Mouse (Mus musculus): ENCODE results near the gene Zfp277. TPM values are rescaled to one million over a fixed set of nuclear protein-coding genes. Genes with fewer than 3 reads are reported as not detected.
A peak's percentile ranks its signal among the peaks of the same experiment; 100 is the strongest.

Zfp277 gene
- polyA plus RNA-seq, 1 experiment from 2014 or later, result 29.3 TPM

GRCm38 (mm10) chr12:40446450-40447381, 1.0 kb upstream of the Zfp277 start:
- Histone ChIP-seq H3K27ac (ENCODE audit: low read length) (peak overlapping the region; percentile 70), H3K4me1 (ENCODE audit: control insufficient read depth, insufficient read depth, low read length) (peaks cover 18% of the 10 kb centered on the region), H3K36me3 (ENCODE audit: control insufficient read depth, insufficient read depth, low read length) (no peaks in the 10 kb centered on the region), H3K4me2 (ENCODE audit: low read depth, low read length) (peak overlapping the region; percentile 95), H3K9ac (ENCODE audit: low read depth, low read length) (peak overlapping the region; percentile 84), H3K9me3 (ENCODE audit: control insufficient read depth, low read length) (no peaks in the 10 kb centered on the region), H3K4me3 (ENCODE audit: low read length) (peak overlapping the region; percentile 83), H3K27me3 (replicated peaks; ENCODE audit: control insufficient read depth, insufficient read depth, low read length) (no peaks in the 10 kb centered on the region)
- 0% methylated on average over 44 of the region's 44 CpGs for WGBS
- peak; percentile 1; the same call in 1 of the 2 replicates for ATAC-seq

GRCm38 (mm10) chr12:40445206-40445605, 496 bp downstream of the Zfp277 start:
- Histone ChIP-seq H3K27me3 (replicated peaks; ENCODE audit: control insufficient read depth, insufficient read depth, low read length) (no peaks in the 10 kb centered on the region), H3K27ac (ENCODE audit: low read length) (no peak overlapping the region), H3K4me2 (ENCODE audit: low read depth, low read length) (peak overlapping the region; percentile 90), H3K36me3 (ENCODE audit: control insufficient read depth, insufficient read depth, low read length) (no peaks in the 10 kb centered on the region), H3K9ac (ENCODE audit: low read depth, low read length) (peak overlapping the region; percentile 75), H3K4me3 (ENCODE audit: low read length) (peak overlapping the region; percentile 83), H3K9me3 (ENCODE audit: control insufficient read depth, low read length) (no peaks in the 10 kb centered on the region), H3K4me1 (ENCODE audit: control insufficient read depth, insufficient read depth, low read length) (peaks cover 18% of the 10 kb centered on the region)
- WGBS, result under 1% methylated on average over 16 of the region's 16 CpGs
- ATAC-seq, result peak; percentile 62

GRCm38 (mm10) chr12:40438049-40438448, 7.7 kb downstream of the Zfp277 start:
- Histone ChIP-seq H3K9ac (ENCODE audit: low read depth, low read length) (no peak overlapping the region), H3K4me1 (ENCODE audit: control insufficient read depth, insufficient read depth, low read length) (peaks cover 3% of the 10 kb centered on the region; the same call in 1 of the 2 replicates), H3K9me3 (ENCODE audit: control insufficient read depth, low read length) (no peaks in the 10 kb centered on the region), H3K27ac (ENCODE audit: low read length) (no peak overlapping the region), H3K4me2 (ENCODE audit: low read depth, low read length) (no peak overlapping the region), H3K27me3 (replicated peaks; ENCODE audit: control insufficient read depth, insufficient read depth, low read length) (no peaks in the 10 kb centered on the region), H3K36me3 (ENCODE audit: control insufficient read depth, insufficient read depth, low read length) (no peaks in the 10 kb centered on the region), H3K4me3 (ENCODE audit: low read length) (no peak overlapping the region)
- ATAC-seq, result no peak
- 41% methylated on average over 2 of the region's 2 CpGs for WGBS

GRCm38 (mm10) chr12:40434101-40434500, 11.6 kb downstream of the Zfp277 start:
- Histone ChIP-seq H3K36me3 (ENCODE audit: control insufficient read depth, insufficient read depth, low read length) (no peaks in the 10 kb centered on the region), H3K4me1 (ENCODE audit: control insufficient read depth, insufficient read depth, low read length) (peaks cover 8% of the 10 kb centered on the region; the same call in 1 of the 2 replicates), H3K27me3 (replicated peaks; ENCODE audit: control insufficient read depth, insufficient read depth, low read length) (no peaks in the 10 kb centered on the region), H3K9me3 (ENCODE audit: control insufficient read depth, low read length) (no peaks in the 10 kb centered on the region), H3K27ac (ENCODE audit: low read length) (no peak overlapping the region), H3K9ac (ENCODE audit: low read depth, low read length) (no peak overlapping the region), H3K4me2 (ENCODE audit: low read depth, low read length) (no peak overlapping the region), H3K4me3 (ENCODE audit: low read length) (no peak overlapping the region)
- WGBS, result 45% methylated on average over 3 of the region's 3 CpGs
- no peak for ATAC-seq

- whole genome bisulfite sequencing, result 74% methylated on average over 5 of the region's 5 CpGs
- ATAC-seq, result no peak
These were observed 14.6 kb downstream of the Zfp277 start for GRCm38 (mm10) chr12:40431075-40431474.

DNA sequence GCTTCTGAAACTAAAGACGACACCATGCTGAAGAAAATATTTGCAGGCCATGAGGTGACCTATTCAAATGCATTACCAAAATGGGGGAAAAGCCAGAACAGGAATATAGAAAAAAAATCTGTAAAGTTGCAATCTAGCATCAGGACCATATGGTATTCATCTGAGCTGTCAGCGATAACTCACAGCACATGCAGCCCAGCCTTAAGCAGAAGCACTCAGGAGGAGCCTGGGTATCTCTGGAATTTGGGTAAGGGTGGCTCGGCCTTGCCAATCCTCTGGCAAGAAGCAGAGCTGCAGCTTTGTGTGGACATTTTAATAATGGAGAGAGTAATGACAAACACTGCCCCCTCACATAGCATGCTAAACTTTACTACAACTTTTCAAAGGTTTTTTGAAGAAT, 15.7 kb downstream of the Zfp277 start:
- Histone ChIP-seq H3K9ac (ENCODE audit: low read depth, low read length) (no peak overlapping the region), H3K27ac (ENCODE audit: low read length) (no peak overlapping the region), H3K4me2 (ENCODE audit: low read depth, low read length) (no peak overlapping the region), H3K4me1 (ENCODE audit: control insufficient read depth, insufficient read depth, low read length) (0 out of 2 replicates have a peak, but pooled peaks cover 5% of the 10 kb centered on the region), H3K27me3 (replicated peaks; ENCODE audit: control insufficient read depth, insufficient read depth, low read length) (no peaks in the 10 kb centered on the region), H3K9me3 (ENCODE audit: control insufficient read depth, low read length) (no peaks in the 10 kb centered on the region), H3K4me3 (ENCODE audit: low read length) (no peak overlapping the region), H3K36me3 (ENCODE audit: control insufficient read depth, insufficient read depth, low read length) (no peaks in the 10 kb centered on the region)
- ATAC-seq, result no peak
- 62% methylated on average over 3 of the region's 3 CpGs for WGBS

More at GRCm38 (mm10) chr12:40431075-40431474, 14.6 kb downstream of the Zfp277 start:
- Histone ChIP-seq H3K4me3 (ENCODE audit: low read length) (no peak overlapping the region), H3K9ac (ENCODE audit: low read depth, low read length) (no peak overlapping the region), H3K9me3 (ENCODE audit: control insufficient read depth, low read length) (no peaks in the 10 kb centered on the region), H3K27me3 (replicated peaks; ENCODE audit: control insufficient read depth, insufficient read depth, low read length) (no peaks in the 10 kb centered on the region), H3K36me3 (ENCODE audit: control insufficient read depth, insufficient read depth, low read length) (no peaks in the 10 kb centered on the region), H3K4me2 (ENCODE audit: low read depth, low read length) (no peak overlapping the region), H3K4me1 (ENCODE audit: control insufficient read depth, insufficient read depth, low read length) (0 out of 2 replicates have a peak, but pooled peaks cover 5% of the 10 kb centered on the region), H3K27ac (ENCODE audit: low read length) (no peak overlapping the region)

DNA sequence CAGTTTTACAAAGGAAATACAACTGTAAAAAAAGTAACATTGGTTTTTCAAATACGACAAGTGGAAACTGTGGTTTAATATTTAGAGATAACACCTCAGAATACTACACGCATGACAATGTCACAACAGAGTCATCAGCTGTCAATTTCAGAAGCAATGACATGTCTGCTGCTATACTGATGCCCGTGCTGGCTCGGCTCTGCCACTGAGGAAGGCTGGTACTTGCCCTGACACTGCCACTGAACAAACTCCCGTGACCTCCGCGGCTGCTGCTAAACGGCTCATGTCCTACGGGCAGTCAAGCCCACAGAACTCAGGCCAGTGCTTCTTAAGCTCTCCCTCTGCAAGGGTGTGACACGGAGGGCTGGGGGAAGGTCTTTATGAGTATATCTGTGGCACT, 18.1 kb downstream of the Zfp277 start:
- H3K27ac ChIP-seq (ENCODE audit: low read length), result no peak overlapping the region
- no peaks in the 10 kb centered on the region for H3K27me3 ChIP-seq (replicated peaks; ENCODE audit: control insufficient read depth, insufficient read depth, low read length)
- no peak overlapping the region for H3K9ac ChIP-seq (ENCODE audit: low read depth, low read length)
- no peak for ATAC-seq
- no peak overlapping the region for H3K4me2 ChIP-seq (ENCODE audit: low read depth, low read length)
- no peak overlapping the region for H3K4me3 ChIP-seq (ENCODE audit: low read length)
- WGBS, result 82% methylated on average over 10 of the region's 10 CpGs
- 0 out of 2 replicates have a peak, but pooled peaks cover 5% of the 10 kb centered on the region for H3K4me1 ChIP-seq (ENCODE audit: control insufficient read depth, insufficient read depth, low read length)
- H3K9me3 ChIP-seq (ENCODE audit: control insufficient read depth, low read length), result no peaks in the 10 kb centered on the region
- H3K36me3 ChIP-seq (ENCODE audit: control insufficient read depth, insufficient read depth, low read length), result no peaks in the 10 kb centered on the region

GRCm38 (mm10) chr12:40424991-40425390, 20.7 kb downstream of the Zfp277 start:
- H3K36me3 ChIP-seq (ENCODE audit: control insufficient read depth, insufficient read depth, low read length), result no peaks in the 10 kb centered on the region
- H3K9me3 ChIP-seq (ENCODE audit: control insufficient read depth, low read length), result no peaks in the 10 kb centered on the region
- no peak overlapping the region for H3K9ac ChIP-seq (ENCODE audit: low read depth, low read length)
- H3K27ac ChIP-seq (ENCODE audit: low read length), result no peak overlapping the region
- H3K4me1 ChIP-seq (ENCODE audit: control insufficient read depth, insufficient read depth, low read length), result 0 out of 2 replicates have a peak, but pooled peaks cover 2% of the 10 kb centered on the region
- ATAC-seq, result no peak
- H3K4me3 ChIP-seq (ENCODE audit: low read length), result no peak overlapping the region
- H3K4me2 ChIP-seq (ENCODE audit: low read depth, low read length), result no peak overlapping the region
- WGBS, result 91% methylated on average over 1 of the region's 1 CpGs
- H3K27me3 ChIP-seq (replicated peaks; ENCODE audit: control insufficient read depth, insufficient read depth, low read length), result no peaks in the 10 kb centered on the region

DNA sequence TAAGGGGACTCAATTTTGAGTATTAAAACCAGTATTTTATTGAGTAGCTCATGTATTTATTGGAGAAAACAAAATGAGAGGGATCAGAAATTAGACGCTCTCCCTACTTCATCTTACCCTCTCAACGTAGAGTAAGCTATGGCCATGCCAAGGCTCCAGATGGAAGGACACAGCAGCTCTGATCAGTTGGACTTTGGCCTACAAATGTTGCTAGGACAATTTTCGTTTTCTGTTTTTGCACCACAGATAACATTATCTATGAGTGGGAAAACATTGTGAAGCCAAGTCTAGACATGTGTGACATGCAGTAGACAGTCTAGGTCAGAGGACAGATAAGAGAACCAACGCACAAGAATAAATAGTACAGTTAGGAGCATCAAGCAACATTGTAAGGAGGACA, 28.4 kb downstream of the Zfp277 start:
- 86% methylated on average over 4 of the region's 4 CpGs for WGBS
- no peak overlapping the region for H3K27ac ChIP-seq (ENCODE audit: low read length)

More for the DNA sequence above, 28.4 kb downstream of the Zfp277 start:
- H3K36me3 ChIP-seq (ENCODE audit: control insufficient read depth, insufficient read depth, low read length), result no peaks in the 10 kb centered on the region
- H3K9me3 ChIP-seq (ENCODE audit: control insufficient read depth, low read length), result no peaks in the 10 kb centered on the region
- H3K27me3 ChIP-seq (replicated peaks; ENCODE audit: control insufficient read depth, insufficient read depth, low read length), result no peaks in the 10 kb centered on the region
- H3K4me1 ChIP-seq (ENCODE audit: control insufficient read depth, insufficient read depth, low read length), result no peaks in the 10 kb centered on the region
- H3K4me2 ChIP-seq (ENCODE audit: low read depth, low read length), result no peak overlapping the region
- no peak overlapping the region for H3K9ac ChIP-seq (ENCODE audit: low read depth, low read length)
- ATAC-seq, result peak; percentile 18; the same call in 1 of the 2 replicates
- no peak overlapping the region for H3K4me3 ChIP-seq (ENCODE audit: low read length)

All from intestine, embryonic 16.5 days (tissue).